Mouse (Mus musculus) effector memory CD4-positive, alpha-beta T cell, adult 7 months (primary cell): ENCODE results near the gene Prpf3. TPM values are rescaled to one million over a fixed set of nuclear protein-coding genes. Genes with fewer than 3 reads are reported as not detected.

Experiments used
- polyA plus RNA-seq: library from polyadenylated mRNA; unstranded; fragments of 100-300 nt; shearing (Covaris generic); gene quantifications from one replicate; pipeline ENCODE4 v1.2.1, GENCODE M21; 2017

Gene Prpf3
- 40.3 TPM for polyA plus RNA-seq

DNA sequence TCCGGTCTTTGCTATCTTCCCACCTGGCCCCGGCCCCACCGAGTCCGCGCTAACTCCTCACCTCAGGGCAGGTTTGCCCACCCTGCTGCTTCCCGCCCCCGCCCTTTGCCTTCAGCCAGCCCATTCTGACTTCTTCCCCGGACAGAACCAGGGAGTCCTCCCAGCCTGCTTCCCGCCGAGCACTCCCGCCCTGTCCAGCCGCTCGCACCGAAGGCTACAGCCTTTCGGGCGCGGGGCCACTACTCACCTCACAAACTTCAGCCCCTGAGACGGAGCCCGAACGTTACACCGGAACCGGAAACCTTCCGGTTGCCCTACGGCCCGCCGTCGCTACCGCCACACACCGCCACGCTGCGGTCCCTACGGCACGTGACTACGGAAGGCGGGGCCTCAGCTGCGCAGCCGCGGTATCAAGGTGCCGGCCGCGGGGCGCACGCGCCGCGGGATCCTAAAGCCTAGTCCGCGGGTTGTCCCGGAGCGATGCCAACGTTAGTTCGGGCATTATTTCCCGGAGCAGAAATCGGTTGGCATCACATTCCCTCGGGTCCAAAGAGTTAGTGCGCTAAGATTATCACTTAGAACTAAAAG lies at the start of gene Prpf3:
Gene Prpf3 (minus strand): TSS at position 384 of the 588 bp plus-strand sequence.

GRCm38 (mm10) chr3:95904568-95904967 lies 48.9 kb upstream of the Prpf3 start, which contains the start of gene Car14:
Gene Car14, minus strand, starts transcription at chr3:95904691.

DNA sequence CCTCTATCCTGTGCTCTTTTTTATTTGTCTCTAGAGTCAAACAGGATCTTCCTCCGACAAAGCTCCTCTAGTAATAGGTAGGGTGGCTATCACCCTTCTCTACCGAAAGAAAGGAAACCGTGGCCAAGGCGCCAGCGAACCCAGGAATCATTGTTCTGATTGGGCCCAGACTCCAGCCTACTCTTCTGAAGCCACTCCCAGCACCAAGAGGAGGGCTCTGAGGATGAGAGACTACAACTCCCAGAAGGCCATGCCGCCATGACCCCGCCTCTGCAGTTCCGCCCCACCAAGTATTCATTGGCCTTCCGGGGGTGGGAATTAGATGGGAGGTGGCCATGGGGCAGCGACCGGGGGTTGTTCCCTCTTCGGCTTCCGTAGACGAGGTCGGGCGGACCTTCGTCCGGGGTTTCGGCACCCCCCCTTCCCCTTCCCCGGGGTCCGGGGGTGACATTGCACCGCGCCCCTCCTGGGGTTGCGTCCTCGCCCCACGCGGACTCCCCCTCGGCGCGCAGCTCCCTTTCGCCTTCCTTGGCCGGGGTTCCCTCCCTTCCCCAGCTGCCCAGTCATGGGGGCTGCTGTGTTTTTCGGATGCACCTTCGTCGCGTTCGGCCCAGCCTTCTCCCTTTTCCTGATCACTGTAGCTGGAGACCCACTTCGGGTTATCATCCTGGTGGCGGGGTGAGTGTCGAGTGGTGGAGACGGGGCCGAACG lies 38.1 kb upstream of the Prpf3 start, which contains the start of gene Aph1a:
Gene Aph1a (plus strand): TSS at position 364 of the 711 bp plus-strand sequence.

DNA sequence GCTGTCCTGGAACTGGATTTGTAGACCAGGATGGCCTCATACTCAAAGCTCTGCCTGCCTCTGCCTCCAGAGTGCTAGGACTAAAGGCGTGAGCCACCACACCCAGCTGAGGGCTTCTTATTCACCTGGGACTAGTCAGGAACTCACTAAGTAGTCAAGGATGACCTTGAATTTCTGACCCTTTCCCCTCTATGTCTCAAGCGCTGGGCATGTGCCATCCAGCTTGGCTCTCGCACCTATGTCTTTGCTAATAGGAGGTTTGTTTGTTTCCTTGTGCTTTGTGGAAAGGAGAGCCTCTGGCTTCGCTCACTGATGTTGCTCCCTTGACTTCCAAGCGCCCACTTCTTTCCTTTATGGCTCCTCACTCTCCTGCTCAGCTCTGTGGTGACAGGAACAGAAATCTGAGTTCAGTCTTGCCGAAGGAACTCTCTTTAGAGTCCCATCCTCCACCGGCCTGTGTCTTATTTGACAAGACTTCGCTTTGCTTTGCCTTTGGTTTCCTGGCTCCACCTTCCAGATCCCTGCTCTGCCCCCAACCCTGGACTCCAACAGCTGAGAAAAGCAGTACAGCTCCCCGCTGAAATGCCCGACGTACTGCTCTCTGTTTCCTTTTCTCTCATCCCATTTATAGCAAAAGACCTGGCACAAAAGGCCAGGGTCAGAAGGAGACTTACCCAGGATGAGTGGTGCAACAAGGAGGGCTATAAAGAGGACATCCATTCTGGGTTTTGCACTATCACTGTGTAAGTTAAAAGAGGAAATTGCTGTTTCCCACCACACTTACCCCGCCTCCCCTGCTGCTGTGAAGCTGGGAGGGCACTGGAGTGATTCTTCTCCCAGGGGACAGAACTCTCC lies 35.8 kb upstream of the Prpf3 start, which contains the start of gene BC028528:
Gene BC028528 (minus strand): TSS at position 795 of the 855 bp plus-strand sequence.

DNA sequence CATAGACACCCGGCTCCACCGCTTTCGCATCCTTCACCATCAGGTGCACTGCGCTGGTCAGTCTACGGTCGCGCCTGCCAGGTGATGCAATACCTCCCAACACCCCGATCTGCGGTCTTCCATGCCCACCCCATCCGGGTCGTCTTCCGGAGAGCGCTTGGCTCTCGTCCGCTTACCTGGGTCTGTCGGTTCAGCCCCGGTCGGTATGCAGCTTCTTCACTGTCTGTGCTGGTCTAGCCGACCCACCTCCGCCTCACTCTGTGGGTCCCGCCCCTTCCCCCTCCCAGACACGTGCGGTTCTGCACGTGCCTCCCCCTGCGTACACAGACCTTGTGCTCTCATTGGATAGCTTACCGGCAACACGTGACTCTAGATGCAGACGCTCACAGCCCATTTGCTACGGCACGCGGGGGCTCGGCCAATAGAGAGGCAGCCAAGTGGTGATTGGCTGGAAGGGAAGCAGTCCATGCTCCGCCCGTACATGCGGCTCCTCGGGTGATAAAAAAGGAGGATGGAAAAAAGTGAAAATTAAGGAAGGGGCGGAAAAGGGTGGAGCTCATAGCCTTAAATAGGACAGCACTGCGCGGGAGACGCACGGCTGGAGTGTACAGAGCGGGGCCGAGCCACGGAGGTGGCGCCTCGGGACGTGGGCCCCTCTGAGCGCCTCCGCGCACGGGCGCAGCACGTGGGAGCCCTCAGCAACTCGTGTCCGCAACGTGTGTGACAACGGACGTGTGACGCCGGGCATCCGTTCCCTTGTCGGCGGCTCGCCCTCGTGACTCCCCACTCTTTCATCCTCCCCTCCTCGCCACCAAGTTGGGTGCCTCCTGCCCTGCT lies 26.5 kb upstream of the Prpf3 start, which contains the start of gene Ciart:
Gene Ciart (minus strand): TSS at position 273 of the 837 bp plus-strand sequence.

GRCm38 (mm10) chr3:95871392-95871867 lies 15.7 kb upstream of the Prpf3 start, which contains the start of gene Mrps21:
Gene Mrps21, minus strand, starts transcription at chr3:95871519.

DNA sequence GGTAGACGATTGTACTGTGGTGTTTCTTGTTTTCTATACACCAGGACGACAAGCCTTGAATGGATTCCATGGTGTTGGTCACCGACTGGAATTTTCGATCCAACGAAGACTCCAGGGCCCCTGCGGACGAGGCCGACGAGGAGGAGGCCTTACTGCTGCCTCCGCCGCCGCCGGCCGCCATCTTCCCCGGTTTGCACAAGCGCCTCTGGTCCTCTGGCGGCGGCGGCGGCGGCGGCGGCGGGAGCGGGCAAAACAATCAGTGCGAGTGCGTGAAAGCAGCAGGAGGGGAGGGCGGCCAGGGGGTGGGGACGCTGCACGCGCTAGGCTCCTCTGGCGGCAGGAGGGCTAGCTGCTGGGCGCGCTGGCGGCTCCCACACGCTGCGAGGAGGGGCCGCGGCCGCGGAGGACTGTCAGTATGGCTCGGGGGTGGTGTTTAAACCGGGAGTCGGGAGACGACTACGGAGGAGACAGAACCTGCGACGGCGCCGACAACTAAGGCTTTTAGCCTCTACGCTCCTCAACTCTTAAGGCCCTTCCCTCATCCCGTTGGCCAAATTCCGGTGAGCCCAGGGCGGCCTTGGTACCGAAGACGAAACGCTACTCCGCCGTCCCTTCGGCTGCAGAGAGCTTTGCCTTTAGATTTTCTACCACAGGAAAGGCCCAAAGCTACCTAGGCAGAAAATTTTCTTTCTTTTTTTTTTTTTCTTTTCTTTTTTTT lies 37.0 kb downstream of the Prpf3 start, which contains the start of gene Rprd2:
Gene Rprd2 (minus strand): TSS at position 293 of the 718 bp plus-strand sequence.

Other genes with a start within 250 kb of the Prpf3 start
- gene Ensa, start 230.9 kb downstream of the Prpf3 start, polyA plus RNA-seq: 125 TPM
- 491 TPM for gene Mcl1, start 197.1 kb downstream of the Prpf3 start, polyA plus RNA-seq
- gene Adamtsl4, start 168.0 kb downstream of the Prpf3 start, polyA plus RNA-seq: 3.4 TPM
- 6.8 TPM for gene Ecm1, start 116.3 kb downstream of the Prpf3 start, polyA plus RNA-seq
- 45.4 TPM for gene Tars2, start 95.7 kb downstream of the Prpf3 start, polyA plus RNA-seq
- gene Rprd2, start 37.0 kb downstream of the Prpf3 start, polyA plus RNA-seq: 43.6 TPM
- 120 TPM for gene Mrps21, start 15.6 kb upstream of the Prpf3 start, polyA plus RNA-seq
- gene Ciart, start 26.4 kb upstream of the Prpf3 start, polyA plus RNA-seq: 11.1 TPM
- not detected for gene BC028528, start 36.1 kb upstream of the Prpf3 start, polyA plus RNA-seq
- 34.3 TPM for gene Aph1a, start 38.1 kb upstream of the Prpf3 start, polyA plus RNA-seq
- gene Car14, start 48.8 kb upstream of the Prpf3 start, polyA plus RNA-seq: not detected
- 199 TPM for gene Anp32e, start 73.4 kb upstream of the Prpf3 start, polyA plus RNA-seq
- 4.8 TPM for gene Plekho1, start 140.1 kb upstream of the Prpf3 start, polyA plus RNA-seq
- 19.4 TPM for gene Vps45, start 202.6 kb upstream of the Prpf3 start, polyA plus RNA-seq
- 12.6 TPM for gene Otud7b, start 248.6 kb upstream of the Prpf3 start, polyA plus RNA-seq